Mouse (Mus musculus) erythroblast, embryonic 14.5 days (primary cell): ENCODE data around the gene Coro2b.

Source experiments
- GATA1 ChIP-seq: IDR thresholded peaks from 2 replicates; pipeline ENCODE4 v1.6.1; 2012; ENCODE audit warnings: low read length, inconsistent platforms, mixed read lengths
- TAL1 ChIP-seq: IDR thresholded peaks from 3 replicates; pipeline ENCODE4 v1.6.1; 2012; ENCODE audit warnings: low read length, inconsistent platforms, mixed read lengths

DNA sequence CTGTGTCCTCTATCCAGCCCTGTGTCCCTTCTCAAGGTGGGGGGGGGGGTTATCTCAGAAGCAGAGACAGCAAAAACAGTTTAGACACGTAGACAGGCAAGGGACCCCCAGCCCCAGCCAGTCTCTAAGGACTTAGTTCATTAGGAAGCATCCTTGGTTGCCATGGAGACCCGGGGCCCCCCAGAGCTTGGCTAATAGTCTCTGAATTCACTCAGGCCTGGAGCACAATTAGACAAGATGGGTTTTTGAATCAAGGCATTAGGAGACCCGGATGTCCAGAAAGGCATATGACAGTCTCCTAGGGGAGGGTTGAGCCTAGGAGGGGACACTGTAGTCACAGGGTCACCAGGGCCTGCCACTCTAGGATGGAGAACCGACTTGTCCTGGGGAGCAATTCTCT is 18.3 kb downstream of the Coro2b start:
- TF ChIP-seq GATA1 (no peak), TAL1 (no peak)
